Mouse (Mus musculus) limb, embryonic 14.5 days (tissue): ENCODE results near the gene Batf. TPM values are rescaled to one million over a fixed set of nuclear protein-coding genes. Genes with fewer than 3 reads are reported as not detected.
A peak's percentile ranks its signal among the peaks of the same experiment; 100 is the strongest.

Experiments
- ATAC-seq: fragments of 200-750 bp; cut with Nextera tagmentation; 2 replicates; pipeline ENCODE4 v1.8.0; 2017; ENCODE audit warnings: low read depth, moderate number of reproducible peaks, moderate TSS enrichment; ENCODE audit not compliant: low FRiP score
- DNase-seq: peaks from one replicate; pipeline ENCODE4 v3.0.0-alpha.2; 2015; ENCODE audit warnings: low spot score
- H3K27ac ChIP-seq: fragments of 300-500 bp; sonication (generic); replicated peaks from 2 replicates; pipeline ENCODE4 v1.5.1; 2014; ENCODE audit warnings: low read depth, mild to moderate bottlenecking, low read length, moderate library complexity, mixed read lengths
- H3K27me3 ChIP-seq: fragments of 300-500 bp; sonication (generic); 2 replicates; pipeline ENCODE4 v1.6.1; 2014; ENCODE audit warnings: low read length, mixed read lengths; ENCODE audit not compliant: control insufficient read depth, insufficient read depth
- H3K36me3 ChIP-seq: fragments of 300-500 bp; sonication (generic); 2 replicates; pipeline ENCODE4 v1.6.1; 2014; ENCODE audit warnings: mild to moderate bottlenecking, low read length, moderate library complexity, mixed read lengths; ENCODE audit not compliant: control insufficient read depth, insufficient read depth
- H3K4me1 ChIP-seq: fragments of 300-500 bp; sonication (generic); 2 replicates; pipeline ENCODE4 v1.6.1; 2014; ENCODE audit warnings: antibody characterized with exemption, low read length, mixed read lengths; ENCODE audit not compliant: control insufficient read depth, insufficient read depth
- H3K4me2 ChIP-seq: fragments of 300-500 bp; sonication (generic); replicated peaks from 2 replicates; pipeline ENCODE4 v1.6.1; 2014; ENCODE audit warnings: low read depth, mild to moderate bottlenecking, low read length, moderate library complexity; ENCODE audit not compliant: severe bottlenecking
- H3K4me3 ChIP-seq: fragments of 300-500 bp; sonication (generic); replicated peaks from 2 replicates; pipeline ENCODE4 v1.5.1; 2014; ENCODE audit warnings: low read length
- H3K9ac ChIP-seq: fragments of 300-500 bp; sonication (generic); 2 replicates; pipeline ENCODE4 v1.6.1; 2014; ENCODE audit warnings: mild to moderate bottlenecking, low read depth, low read length, moderate library complexity; ENCODE audit not compliant: severe bottlenecking
- H3K9me3 ChIP-seq: fragments of 300-500 bp; sonication (generic); 2 replicates; pipeline ENCODE4 v1.6.1; 2016; ENCODE audit warnings: low read length; ENCODE audit not compliant: control insufficient read depth
- POLR2A ChIP-seq: fragments of 200-500 bp; IDR thresholded peaks from 2 replicates; pipeline ENCODE4 v1.8.0; 2012; ENCODE audit warnings: inconsistent platforms, mild to moderate bottlenecking, moderate library complexity, borderline replicate concordance; ENCODE audit not compliant: insufficient read depth, insufficient read length; ENCODE audit errors: extremely low read depth
- WGBS: fragments of 180-500 bp; shearing (Covaris S2); extraction: QIAGEN DNeasy Blood & Tissue Kit; methylation state at CpG from one replicate; pipeline ENCODE4 v1.1.7; 2014; 5-methylcytosine and 5-hydroxymethylcytosine counted together
- polyA plus RNA-seq, 2 experiments: library from polyadenylated mRNA; depleted of rRNA in 1 of 2; stranded (reverse) in 1 of 2; unstranded in 1 of 2; fragments of >200 nt; fragmentation: Nextera tagmentation in 1 of 2; extraction: Ambion mirVana in 1 of 2; gene quantifications; 2 replicates each; pipeline versions ENCODE4 v1.2.1 to v1.2.3; 2012 to 2014

Gene Batf
- polyA plus RNA-seq, 2 experiments = 3.2 to 4.6 TPM

- H3K4me2 ChIP-seq = no peak overlapping the region
- no peak overlapping the region for H3K27ac ChIP-seq
- WGBS = 35% methylated on average over 3 of the region's 3 CpGs
- H3K27me3 ChIP-seq = no peaks in the 10 kb centered on the region
- no peak for TF ChIP-seq POLR2A
- no peak overlapping the region for H3K9ac ChIP-seq
- no peaks in the 10 kb centered on the region for H3K4me1 ChIP-seq
- no peak overlapping the region for H3K4me3 ChIP-seq
- H3K9me3 ChIP-seq = no peaks in the 10 kb centered on the region
- DNase-seq (peak; percentile 43), ATAC-seq (no peak)
- H3K36me3 ChIP-seq = no peaks in the 10 kb centered on the region
These were observed 17.8 kb upstream of the Batf start for GRCm38 (mm10) chr12:85668696-85669095.

DNA sequence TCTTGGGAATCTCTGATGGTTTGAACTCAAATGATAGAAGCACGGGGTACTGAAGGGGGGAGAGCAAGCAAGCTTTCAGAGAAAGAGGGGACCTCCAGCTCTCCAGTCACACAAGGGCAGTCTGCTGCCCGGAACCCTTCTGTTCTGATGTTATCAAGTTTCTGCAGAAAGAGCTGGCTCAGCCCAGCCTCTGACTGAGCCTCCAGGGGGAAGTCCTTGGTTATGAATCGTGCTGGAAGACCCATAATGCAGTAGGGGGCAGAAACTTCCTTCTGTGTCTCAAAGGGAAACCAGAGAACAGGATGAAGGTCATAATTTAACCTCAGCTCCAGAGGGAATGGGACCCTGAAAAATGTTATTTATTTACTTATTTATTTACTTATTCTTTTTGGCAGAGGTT, 16.4 kb upstream of the Batf start:
- Histone ChIP-seq H3K27ac (no peak overlapping the region), H3K36me3 (no peaks in the 10 kb centered on the region), H3K4me1 (no peaks in the 10 kb centered on the region), H3K27me3 (no peaks in the 10 kb centered on the region), H3K9ac (no peak overlapping the region), H3K4me2 (no peak overlapping the region), H3K9me3 (no peaks in the 10 kb centered on the region), H3K4me3 (no peak overlapping the region)
- DNase-seq = no peak
- 57% methylated on average over 3 of the region's 3 CpGs for WGBS
- ATAC-seq = no peak
- no peak for TF ChIP-seq POLR2A

- DNase-seq (no peak), ATAC-seq (no peak)
- 87% methylated on average over 8 of the region's 8 CpGs for WGBS
- no peaks in the 10 kb centered on the region for H3K36me3 ChIP-seq
- H3K4me2 ChIP-seq = no peak overlapping the region
- H3K9me3 ChIP-seq = no peaks in the 10 kb centered on the region
- H3K27ac ChIP-seq = no peak overlapping the region
- no peak for TF ChIP-seq POLR2A
- H3K4me1 ChIP-seq = no peaks in the 10 kb centered on the region
- H3K27me3 ChIP-seq = no peaks in the 10 kb centered on the region
- no peak overlapping the region for H3K4me3 ChIP-seq
- no peak overlapping the region for H3K9ac ChIP-seq
These were observed 12.6 kb upstream of the Batf start for GRCm38 (mm10) chr12:85673914-85674313.

GRCm38 (mm10) chr12:85679117-85679516, 7.4 kb upstream of the Batf start:
- 60% methylated on average over 5 of the region's 5 CpGs for WGBS
- no peaks in the 10 kb centered on the region for H3K27me3 ChIP-seq
- H3K4me3 ChIP-seq = no peak overlapping the region
- H3K9me3 ChIP-seq = no peaks in the 10 kb centered on the region
- H3K9ac ChIP-seq = no peak overlapping the region
- no peak overlapping the region for H3K27ac ChIP-seq
- no peaks in the 10 kb centered on the region for H3K36me3 ChIP-seq
- TF ChIP-seq POLR2A = no peak
- H3K4me1 ChIP-seq = no peaks in the 10 kb centered on the region
- no peak for DNase-seq
- H3K4me2 ChIP-seq = no peak overlapping the region
- no peak for ATAC-seq

- ATAC-seq = no peak
- Histone ChIP-seq H3K27ac (no peak overlapping the region), H3K4me3 (no peak overlapping the region), H3K4me1 (no peaks in the 10 kb centered on the region), H3K9me3 (no peaks in the 10 kb centered on the region), H3K4me2 (no peak overlapping the region), H3K9ac (no peak overlapping the region), H3K27me3 (no peaks in the 10 kb centered on the region), H3K36me3 (no peaks in the 10 kb centered on the region)
- DNase-seq = no peak
- no peak for TF ChIP-seq POLR2A
- 82% methylated on average over 1 of the region's 2 CpGs for WGBS
These were observed 6.7 kb upstream of the Batf start for GRCm38 (mm10) chr12:85679808-85680207.

DNA sequence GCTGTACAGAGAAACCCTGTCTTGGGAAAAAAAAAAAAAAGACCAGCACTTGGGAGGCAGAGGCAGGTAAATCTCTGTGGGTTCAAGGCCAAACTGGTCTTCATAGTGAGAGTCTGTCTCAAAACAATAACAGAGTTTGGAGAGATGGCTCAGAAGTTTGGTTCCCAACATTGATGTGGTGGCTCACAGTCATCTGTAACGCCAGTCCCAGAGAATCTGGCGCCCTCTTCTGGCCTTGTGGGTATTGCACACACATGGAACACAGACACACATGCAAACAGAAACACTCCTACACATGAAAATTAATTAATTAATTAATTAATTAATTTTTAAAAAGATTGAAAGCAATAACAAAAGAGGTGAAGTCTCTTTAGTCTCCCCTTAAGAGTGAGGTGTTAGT, 4.1 kb upstream of the Batf start:
- Histone ChIP-seq H3K27me3 (no peaks in the 10 kb centered on the region), H3K4me3 (no peak overlapping the region), H3K4me2 (no peak overlapping the region), H3K9me3 (no peaks in the 10 kb centered on the region), H3K4me1 (peaks cover 6% of the 10 kb centered on the region), H3K27ac (no peak overlapping the region), H3K36me3 (no peaks in the 10 kb centered on the region), H3K9ac (no peak overlapping the region)
- DNase-seq (no peak), ATAC-seq (no peak)
- no peak for TF ChIP-seq POLR2A
- WGBS = 44% methylated on average over 2 of the region's 2 CpGs
